Mouse (Mus musculus): ENCODE data around the gene Lao1.
"Not testable (repeated sequence)": the region's sequence is repeated elsewhere in the genome, so short reads cannot be mapped to it uniquely, and the experiment has no call there.

The Lao1 gene

GRCm38 (mm10) chr4:118961141-118961628 lies at the start of gene Lao1:
Gene Lao1 (plus strand): TSS chr4:118961578.
- ChIA-PET POLR2A (no interaction called here), CTCF (no interaction called here)

GRCm38 (mm10) chr4:118917365-118917764 lies 44.0 kb upstream of the Lao1 start, which contains the start of gene Olfr1329:
Gene Olfr1329 (minus strand): TSS chr4:118917465.
- POLR2A ChIA-PET = not testable (repeated sequence)
- CTCF ChIA-PET = interaction anchor here in 2 of 4 experiments (0.6 to 0.7 kb wide), 2 partner anchors 21 to 101 kb away, joined by 3 read pairs; no protein-coding TSS in a partner anchor

DNA sequence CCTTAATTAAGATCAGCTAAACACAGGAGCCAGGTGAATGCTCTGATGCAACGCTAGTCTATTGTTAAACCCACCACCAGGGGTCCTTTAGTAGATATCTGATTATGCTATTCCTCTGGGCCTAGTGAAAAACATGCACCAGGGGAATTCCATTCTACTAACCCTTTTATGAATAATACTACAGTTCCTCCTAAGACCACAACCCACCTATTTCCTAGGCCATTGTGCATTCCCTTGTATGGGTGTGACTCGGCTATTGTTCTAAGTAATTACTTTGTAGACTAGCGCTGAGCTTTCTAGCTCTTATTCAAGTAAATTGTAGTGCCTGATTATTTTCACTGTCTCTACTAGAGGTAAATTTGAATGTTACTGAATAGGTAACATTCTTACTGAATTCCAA lies 30.1 kb upstream of the Lao1 start:
- CTCF ChIA-PET, POLR2A ChIA-PET: not testable (repeated sequence)

- POLR2A ChIA-PET = no interaction called here
- CTCF ChIA-PET = no interaction called here
Measured at GRCm38 (mm10) chr4:118938512-118938911, 22.9 kb upstream of the Lao1 start, which contains the start of gene Olfr1328. Gene Olfr1328 (minus strand): TSS chr4:118938612.

GRCm38 (mm10) chr4:118958812-118959211 lies 2.6 kb upstream of the Lao1 start:
- POLR2A ChIA-PET = no interaction called here
- CTCF ChIA-PET = no interaction called here

DNA sequence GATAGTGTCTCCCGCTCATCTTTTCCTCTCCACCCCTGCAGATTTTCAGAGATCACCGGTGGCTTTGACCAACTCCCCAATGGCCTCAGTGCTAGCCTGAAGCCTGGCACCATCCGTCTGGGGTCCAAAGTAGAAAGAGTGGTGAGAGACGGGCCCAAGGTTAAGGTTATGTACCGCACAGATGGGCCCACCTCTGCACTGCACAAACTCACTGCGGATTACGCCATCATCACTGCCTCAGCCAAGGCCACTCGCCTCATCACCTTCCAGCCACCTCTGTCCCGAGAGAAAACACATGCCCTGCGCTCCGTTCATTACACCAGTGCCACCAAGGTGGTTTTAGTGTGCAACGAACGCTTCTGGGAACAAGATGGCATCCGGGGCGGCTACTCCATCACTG lies 6.3 kb downstream of the Lao1 start:
- ChIA-PET CTCF (no interaction called here), POLR2A (no interaction called here)

GRCm38 (mm10) chr4:118973281-118973680 lies 11.9 kb downstream of the Lao1 start:
- CTCF ChIA-PET = no interaction called here
- POLR2A ChIA-PET = no interaction called here

DNA sequence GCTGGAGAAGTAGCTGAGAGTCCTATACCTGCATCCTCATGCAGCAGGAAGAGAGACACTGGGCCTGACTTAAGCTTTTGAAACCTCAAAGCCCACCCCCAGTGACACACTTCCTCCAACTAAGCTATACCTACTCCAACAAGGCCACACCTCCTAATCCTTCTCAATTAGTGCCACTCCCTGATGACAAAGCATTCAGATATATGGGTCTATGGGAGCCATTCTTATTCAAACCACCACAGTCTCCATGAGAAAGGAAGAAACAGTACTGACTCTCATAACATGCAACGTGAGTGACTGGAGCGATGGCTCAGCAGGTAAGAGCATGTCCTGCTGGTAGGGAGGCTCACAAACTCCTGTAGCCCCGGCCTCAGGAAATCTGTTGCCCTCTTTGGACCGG lies 23.9 kb downstream of the Lao1 start:
- POLR2A ChIA-PET = interaction anchor here in 2 of 4 experiments (0.9 to 1.0 kb wide), 2 partner anchors 76 to 237 kb away, joined by 3 to 4 read pairs; no protein-coding TSS in a partner anchor
- CTCF ChIA-PET = interaction anchor here in 1 of 4 experiments (1.5 to 1.7 kb wide), 2 partner anchors 156 to 373 kb away, joined by 4 to 5 read pairs; no protein-coding TSS in a partner anchor

DNA sequence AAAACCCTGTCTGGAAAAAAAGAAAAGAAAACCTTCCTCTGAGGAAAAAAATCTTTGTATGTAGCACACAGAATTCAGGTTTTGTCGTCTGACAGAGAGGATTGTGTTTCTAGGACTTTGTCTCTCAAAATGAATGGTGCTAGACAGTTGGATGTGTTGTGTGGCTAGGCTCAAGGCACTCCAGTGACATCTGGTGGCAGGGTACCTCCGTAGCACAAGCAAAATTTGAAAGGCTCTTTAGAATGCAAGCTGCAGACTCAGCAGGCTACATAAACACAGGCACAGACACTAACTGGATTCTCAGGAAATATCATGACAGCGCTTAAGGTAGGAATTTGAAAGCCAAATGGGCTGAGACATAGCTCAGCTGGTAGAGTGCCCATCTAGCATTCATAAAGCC lies 27.2 kb downstream of the Lao1 start:
- ChIA-PET POLR2A (interaction anchor here in 3 of 4 experiments (0.5 to 1.7 kb wide), 14 partner anchors 14 to 1743 kb away, joined by 3 to 7 read pairs (median 3); partner anchors contain the start of genes Slc2a1 (in 2 of the 3), AU022252 (in 1 of the 3), Cfap57 (in 1 of the 3) and Ebna1bp2 (in 1 of the 3)), CTCF (interaction anchor here (0.6 to 2.6 kb wide), 50 partner anchors 8 to 808 kb away, joined by 3 to 31 read pairs (median 3); partner anchors contain the start of genes AU022252 (in 1 of the 4), Cfap57 (in 1 of the 4), Ebna1bp2 (in 1 of the 4) and P3h1 (in 1 of the 4))

DNA sequence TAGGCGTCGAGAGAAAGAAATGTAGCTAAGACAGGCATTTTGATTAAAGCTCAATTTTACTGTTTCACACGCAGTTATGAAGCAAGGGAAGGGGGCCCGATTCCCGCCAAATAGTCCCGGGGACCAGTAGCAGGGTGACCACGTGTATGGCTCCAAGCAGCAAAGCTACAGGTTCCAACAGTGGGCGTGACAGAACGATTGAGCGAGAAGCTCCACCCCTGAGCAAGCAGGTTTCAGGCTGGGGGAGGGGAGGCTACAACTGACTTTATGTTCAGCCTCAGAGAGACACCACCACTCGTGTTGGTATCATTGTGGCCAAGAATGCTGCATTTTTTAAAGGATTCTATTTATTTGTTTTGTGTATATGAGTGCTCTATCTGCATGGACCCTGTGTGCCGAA lies 28.0 kb downstream of the Lao1 start:
- CTCF ChIA-PET = interaction anchor here (0.6 to 2.6 kb wide), 35 partner anchors 13 to 473 kb away, joined by 3 to 31 read pairs (median 4); partner anchors contain the start of genes AU022252 (in 1 of the 4), Cfap57 (in 1 of the 4), Ebna1bp2 (in 1 of the 4) and P3h1 (in 1 of the 4)
- POLR2A ChIA-PET = interaction anchor here in 3 of 4 experiments (0.7 to 1.7 kb wide), 13 partner anchors 12 to 376 kb away, joined by 3 to 7 read pairs (median 3); partner anchors contain the start of genes Slc2a1 (in 2 of the 3), AU022252 (in 1 of the 3), Cfap57 (in 1 of the 3) and Ebna1bp2 (in 1 of the 3)

DNA sequence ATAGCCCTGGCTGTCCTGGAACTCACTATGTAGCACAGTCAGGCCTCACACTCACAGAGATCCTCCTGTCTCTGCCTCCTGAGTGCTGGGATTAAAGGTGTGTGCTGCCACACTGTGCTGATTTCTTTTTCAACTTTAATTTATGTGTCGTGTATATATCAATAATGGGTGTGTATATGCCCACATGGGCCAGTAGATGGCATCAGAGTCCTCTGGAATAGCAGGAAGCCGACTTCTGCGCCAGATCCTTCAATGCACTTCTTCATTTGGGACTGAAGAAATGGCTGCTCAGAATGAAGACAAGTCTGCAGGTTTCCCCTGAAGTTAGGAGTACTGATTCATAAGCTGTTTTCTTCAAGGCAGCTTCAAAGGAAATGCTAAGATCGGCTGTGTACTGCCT lies 30.4 kb downstream of the Lao1 start:
- POLR2A ChIA-PET = interaction anchor here in 2 of 4 experiments (0.6 to 1.3 kb wide), 5 partner anchors 10 to 179 kb away, joined by 3 to 7 read pairs (median 3); partner anchors contain the start of gene Slc2a1 (in 1 of the 2)
- CTCF ChIA-PET = interaction anchor here (0.5 to 1.4 kb wide), 17 partner anchors 9 to 908 kb away, joined by 3 to 13 read pairs (median 4); partner anchors contain the start of genes Cfap57 (in 1 of the 4) and Ebna1bp2 (in 1 of the 4)

- CTCF ChIA-PET = interaction anchor here in 2 of 4 experiments (0.6 to 1.3 kb wide), 4 partner anchors 8 to 384 kb away, joined by 3 to 5 read pairs (median 4); no protein-coding TSS in a partner anchor
Measured at GRCm38 (mm10) chr4:118997127-118997542, 35.8 kb downstream of the Lao1 start.

DNA sequence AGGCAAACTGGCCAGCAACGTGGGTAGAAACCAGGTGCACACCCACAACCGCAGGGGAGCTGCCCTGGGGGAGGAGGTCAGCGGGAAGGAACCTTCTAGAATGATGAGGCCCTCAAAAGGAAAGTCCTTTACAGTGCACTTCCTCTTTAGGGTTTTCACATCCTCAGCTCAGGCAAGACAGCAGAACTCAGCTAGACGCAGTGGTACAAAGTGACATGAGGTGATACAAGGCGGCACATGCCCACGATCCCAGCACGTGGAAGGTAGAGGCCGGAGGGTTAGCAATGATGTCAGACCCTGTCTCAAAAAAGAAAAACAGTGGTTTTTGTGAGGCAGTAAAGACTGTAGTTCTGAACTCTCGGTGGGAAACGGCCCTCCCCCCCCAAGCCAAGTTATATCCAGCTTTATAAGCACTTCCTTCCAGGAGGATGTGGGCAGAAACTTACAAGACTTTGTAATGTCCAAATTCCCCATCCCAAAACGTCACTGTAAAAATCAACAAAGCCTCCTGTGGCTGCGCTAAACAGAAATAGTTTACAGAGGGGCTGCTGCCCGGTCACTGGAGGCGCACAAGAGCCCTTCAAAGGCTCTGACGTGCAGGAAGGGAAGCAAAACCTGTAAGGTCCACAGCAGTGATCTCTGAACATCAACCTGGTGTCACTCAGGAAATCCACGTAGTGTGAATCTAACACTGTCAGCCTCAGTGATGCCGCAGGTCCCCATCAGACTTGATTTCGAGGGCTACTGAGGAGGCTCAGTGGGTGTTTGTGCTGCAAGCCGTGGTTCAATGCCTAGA lies 38.5 kb downstream of the Lao1 start:
- CTCF ChIA-PET = interaction anchor here in 1 of 4 experiments (0.9 kb wide), 1 partner anchor 142 kb away, joined by 3 read pairs; no protein-coding TSS in a partner anchor

More at GRCm38 (mm10) chr4:118997127-118997542, 35.8 kb downstream of the Lao1 start:
- POLR2A ChIA-PET = interaction anchor here in 2 of 4 experiments (0.6 to 1.3 kb wide), 5 partner anchors 12 to 1040 kb away, joined by 3 to 5 read pairs (median 3); no protein-coding TSS in a partner anchor

GRCm38 (mm10) chr4:119001696-119002095 lies 40.3 kb downstream of the Lao1 start:
- CTCF ChIA-PET = interaction anchor here in 3 of 4 experiments (0.5 to 4.4 kb wide), 16 partner anchors 10 to 193 kb away, joined by 3 to 16 read pairs (median 4); partner anchors contain the start of gene Svbp (in 1 of the 3)

More for the DNA sequence above, 38.5 kb downstream of the Lao1 start:
- POLR2A ChIA-PET = interaction anchor here in 3 of 4 experiments (0.6 to 12.3 kb wide), 8 partner anchors 32 to 167 kb away, joined by 3 to 118 read pairs (median 6); partner anchors contain the start of gene Slc2a1 (in 2 of the 3)

DNA sequence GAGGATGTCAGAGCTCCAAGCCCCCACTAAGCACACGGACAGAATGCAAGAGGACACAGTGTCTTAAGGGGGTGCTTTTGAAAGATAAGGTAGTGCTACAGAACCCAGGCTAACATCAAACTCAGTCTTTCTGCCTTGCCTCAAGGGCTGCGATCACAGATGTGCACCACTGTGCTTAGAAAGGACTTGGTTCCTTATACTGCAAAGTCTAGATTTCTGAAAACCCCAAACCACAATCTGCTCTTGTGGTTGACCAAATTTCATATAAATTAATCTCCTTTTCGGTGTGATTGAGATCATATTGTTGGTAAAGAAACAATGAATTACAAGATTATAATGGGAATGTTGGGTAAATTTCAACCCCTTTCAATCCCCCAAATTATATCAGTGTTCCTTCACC lies 41.1 kb downstream of the Lao1 start:
- POLR2A ChIA-PET = interaction anchor here in 3 of 4 experiments (0.5 to 13.7 kb wide), 23 partner anchors 11 to 230 kb away, joined by 3 to 216 read pairs (median 3); partner anchors contain the start of genes Slc2a1 (in 3 of the 3), AU022252 (in 1 of the 3), P3h1 (in 1 of the 3) and Zfp691 (in 1 of the 3)
- CTCF ChIA-PET = interaction anchor here in 3 of 4 experiments (0.7 to 4.4 kb wide), 12 partner anchors 13 to 183 kb away, joined by 3 to 16 read pairs (median 4); no protein-coding TSS in a partner anchor

More at GRCm38 (mm10) chr4:119001696-119002095, 40.3 kb downstream of the Lao1 start:
- POLR2A ChIA-PET = interaction anchor here (0.8 to 13.7 kb wide), 25 partner anchors 10 to 389 kb away, joined by 3 to 216 read pairs (median 3); partner anchors contain the start of genes Slc2a1 (in 2 of the 4), AU022252 (in 1 of the 4), P3h1 (in 1 of the 4) and Zfp691 (in 1 of the 4)

DNA sequence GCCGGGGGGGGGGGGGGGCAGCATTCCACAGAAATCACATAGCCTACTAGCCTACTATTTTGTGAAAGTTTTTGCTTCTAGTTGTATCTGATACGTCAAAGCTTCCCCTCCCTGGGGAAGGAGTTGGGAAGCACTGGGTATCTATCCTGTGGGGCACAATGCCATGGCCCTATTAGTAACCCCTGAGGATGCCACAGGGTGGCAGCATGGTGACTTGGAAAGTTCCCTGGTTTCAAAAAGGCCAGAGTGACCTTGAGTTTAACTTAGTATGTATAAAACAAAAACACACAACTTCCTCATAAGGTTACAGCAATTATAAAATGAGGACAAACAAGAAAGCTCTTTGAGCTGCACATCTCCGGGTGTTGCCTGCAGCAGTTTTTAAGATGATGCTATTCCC lies 42.8 kb downstream of the Lao1 start:
- POLR2A ChIA-PET = interaction anchor here in 3 of 4 experiments (0.7 to 13.7 kb wide), 16 partner anchors 12 to 170 kb away, joined by 3 to 216 read pairs (median 4); partner anchors contain the start of genes Slc2a1 (in 3 of the 3) and Zfp691 (in 1 of the 3)
- CTCF ChIA-PET = interaction anchor here in 3 of 4 experiments (0.6 to 4.4 kb wide), 15 partner anchors 15 to 221 kb away, joined by 3 to 16 read pairs (median 6); partner anchors contain the start of gene Slc2a1 (in 1 of the 3)

GRCm38 (mm10) chr4:119004613-119005339 lies 43.4 kb downstream of the Lao1 start:
- CTCF ChIA-PET = interaction anchor here in 2 of 4 experiments (0.7 to 4.4 kb wide), 9 partner anchors 104 to 166 kb away, joined by 3 to 16 read pairs (median 9); partner anchors contain the start of gene Slc2a1 (in 1 of the 2)

More at GRCm38 (mm10) chr4:119004613-119005339, 43.4 kb downstream of the Lao1 start:
- POLR2A ChIA-PET = interaction anchor here in 3 of 4 experiments (0.7 to 13.7 kb wide), 15 partner anchors 13 to 165 kb away, joined by 3 to 216 read pairs (median 4); partner anchors contain the start of gene Slc2a1 (in 3 of the 3)

Measured in embryonic stem cell, embryonic (primary cell).